Mouse (Mus musculus) liver, embryonic 14.5 days (tissue): Measurements from ENCODE around the gene Gm20547. TPM values are rescaled to one million over a fixed set of nuclear protein-coding genes. Genes with fewer than 3 reads are reported as not detected.

Experiments
- ATAC-seq: fragments of 200-750 bp; cut with Nextera tagmentation; 2 replicates; pipeline ENCODE4 v1.8.0; 2017; ENCODE audit warnings: moderate number of reproducible peaks, mild to moderate bottlenecking, moderate library complexity; ENCODE audit not compliant: insufficient read depth
- DNase-seq, 3 experiments: peaks; one replicate each; pipeline ENCODE4 v3.0.0-alpha.2; 2012 to 2013; ENCODE audit warnings: low read depth in 3 of 3, low spot score in 3 of 3
- H3K27ac ChIP-seq: fragments of 300-500 bp; sonication (generic); 2 replicates; pipeline ENCODE4 v1.5.1; 2014; ENCODE audit warnings: moderate library complexity, mild to moderate bottlenecking, control low read depth, inconsistent platforms
- H3K27me3 ChIP-seq: fragments of 300-500 bp; sonication (generic); 2 replicates; pipeline ENCODE4 v1.6.1; 2014; ENCODE audit warnings: mild to moderate bottlenecking, low read length, moderate library complexity; ENCODE audit not compliant: control insufficient read depth, insufficient read depth
- H3K36me3 ChIP-seq: fragments of 300-500 bp; sonication (generic); replicated peaks from 2 replicates; pipeline ENCODE4 v1.6.1; 2014; ENCODE audit warnings: low read depth; ENCODE audit not compliant: control insufficient read depth, insufficient read depth
- H3K4me1 ChIP-seq, 2 experiments: fragments of 200-500 bp in 1 of 2; fragments of 300-500 bp in 1 of 2; sonication (generic) in 1 of 2; replicated peaks; 2 replicates each; pipeline ENCODE4 v1.6.1; 2012 to 2014; ENCODE audit warnings: antibody characterized with exemption in 1 of 2, inconsistent platforms in 1 of 2, low read length in 1 of 2; ENCODE audit not compliant: control insufficient read depth in 2 of 2, insufficient read depth in 2 of 2
- H3K4me2 ChIP-seq: fragments of 300-500 bp; sonication (generic); 2 replicates; pipeline ENCODE4 v1.6.1; 2014; ENCODE audit warnings: low read depth, mild to moderate bottlenecking, control low read depth, moderate library complexity
- H3K4me3 ChIP-seq, 2 experiments: fragments of 200-500 bp in 1 of 2; fragments of 300-500 bp in 1 of 2; sonication (generic) in 1 of 2; 2 replicates each; pipeline ENCODE4 v1.5.1; 2012 to 2014; ENCODE audit warnings: low read depth in 2 of 2, low read length in 2 of 2, mild to moderate bottlenecking in 2 of 2, control low read depth in 1 of 2, inconsistent platforms in 1 of 2, moderate library complexity in 1 of 2; ENCODE audit not compliant: insufficient read depth in 1 of 2
- H3K9ac ChIP-seq: fragments of 300-500 bp; sonication (generic); replicated peaks from 2 replicates; pipeline ENCODE4 v1.6.1; 2014; ENCODE audit warnings: mild to moderate bottlenecking, control low read depth, moderate library complexity
- H3K9me3 ChIP-seq: fragments of 300-500 bp; sonication (generic); 2 replicates; pipeline ENCODE4 v1.6.1; 2016; ENCODE audit warnings: low read length, mixed read lengths; ENCODE audit not compliant: control insufficient read depth
- CTCF ChIP-seq: IDR thresholded peaks from 2 replicates; pipeline ENCODE4 v1.5.1; 2016; ENCODE audit warnings: antibody characterized with exemption, low read depth, control low read depth
- EP300 ChIP-seq: IDR thresholded peaks from 2 replicates; pipeline ENCODE4 v1.6.1; 2016; ENCODE audit warnings: antibody characterized with exemption, low read depth
- WGBS: fragments of 180-500 bp; shearing (Covaris S2); extraction: QIAGEN DNeasy Blood & Tissue Kit; methylation state at CpG from one replicate; pipeline ENCODE4 v1.1.7; 2014; ENCODE audit not compliant: insufficient replicate concordance; 5-methylcytosine and 5-hydroxymethylcytosine counted together
- polyA plus RNA-seq, 2 experiments: library from polyadenylated mRNA; depleted of rRNA in 1 of 2; stranded (reverse) in 1 of 2; unstranded in 1 of 2; fragments of >200 nt; fragmentation: Nextera tagmentation in 1 of 2; extraction: Ambion mirVana in 1 of 2; gene quantifications; 2 replicates each; pipeline versions ENCODE4 v1.2.1 to v1.2.3; 2012 to 2014

Gm20547 gene
- polyA plus RNA-seq, 2 experiments: 0.02 TPM; not detected in 1

- DNase-seq: no peak
- peaks cover 6 to 13% of the 10 kb centered on the region in 2 experiments for H3K4me1 ChIP-seq
- H3K36me3 ChIP-seq: peaks cover 3% of the 10 kb centered on the region
Observed at GRCm38 (mm10) chr17:34899890-34900243, 18.0 kb upstream of the Gm20547 start.

GRCm38 (mm10) chr17:34899053-34899889, 17.4 kb upstream of the Gm20547 start:
- peaks cover 6 to 13% of the 10 kb centered on the region in 2 experiments for H3K4me1 ChIP-seq
- H3K4me3 ChIP-seq: peak overlapping the region; percentile 64 to 85
- TF ChIP-seq CTCF (no peak; the same call in 1 of the 2 replicates), EP300 (no peak)
- ATAC-seq (no peak), DNase-seq (no peak)
- H3K36me3 ChIP-seq: peaks cover 3% of the 10 kb centered on the region
- H3K27me3 ChIP-seq: no peaks in the 10 kb centered on the region
- peak overlapping the region; percentile 75 for H3K27ac ChIP-seq
- WGBS: under 1% methylated on average over 43 of the region's 45 CpGs
- H3K9me3 ChIP-seq: no peaks in the 10 kb centered on the region
- H3K4me2 ChIP-seq: peak overlapping the region; percentile 97
- peak overlapping the region; percentile 85 for H3K9ac ChIP-seq

More at GRCm38 (mm10) chr17:34899890-34900243, 18.0 kb upstream of the Gm20547 start:
- TF ChIP-seq CTCF (no peak; the same call in 1 of the 2 replicates), EP300 (no peak)
- Histone ChIP-seq H3K4me2 (peak overlapping the region; percentile 97), H3K27me3 (no peaks in the 10 kb centered on the region), H3K9ac (peak overlapping the region; percentile 85), H3K9me3 (no peaks in the 10 kb centered on the region), H3K4me3 (peak overlapping the region; percentile 64 to 85), H3K27ac (peak overlapping the region; percentile 75)
- no peak for ATAC-seq
- 3% methylated on average over 5 of the region's 5 CpGs for WGBS

GRCm38 (mm10) chr17:34898706-34899052, 16.8 kb upstream of the Gm20547 start:
- no peaks in the 10 kb centered on the region for H3K9me3 ChIP-seq
- DNase-seq: no peak
- WGBS: under 1% methylated on average over 24 of the region's 47 CpGs
- no peaks in the 10 kb centered on the region for H3K27me3 ChIP-seq
- H3K4me3 ChIP-seq: peak overlapping the region; percentile 64 to 85
- TF ChIP-seq EP300: no peak
- no peak for TF ChIP-seq CTCF
- H3K9ac ChIP-seq: peak overlapping the region; percentile 85
- H3K4me2 ChIP-seq: peak overlapping the region; percentile 97
- no peak for ATAC-seq
- peaks cover 7 to 15% of the 10 kb centered on the region in 2 experiments for H3K4me1 ChIP-seq
- H3K27ac ChIP-seq: peak overlapping the region; percentile 75
- H3K36me3 ChIP-seq: peaks cover 3% of the 10 kb centered on the region

GRCm38 (mm10) chr17:34898160-34898586, 16.3 kb upstream of the Gm20547 start, which contains the start of the genes C2 and Ehmt2:
C2 (minus strand) TSS chr17:34898265.
Ehmt2 (plus strand) TSS chr17:34898469.
- Histone ChIP-seq H3K36me3 (peaks cover 3% of the 10 kb centered on the region), H3K9me3 (no peaks in the 10 kb centered on the region), H3K4me1 (peaks cover 9 to 19% of the 10 kb centered on the region in 2 experiments), H3K4me3 (peak within 1 kb of the TSS; percentile 64 to 85), H3K27ac (peak within 1 kb of the TSS; percentile 75), H3K4me2 (peak within 1 kb of the TSS; percentile 97), H3K27me3 (no peaks in the 10 kb centered on the region), H3K9ac (peak within 1 kb of the TSS; percentile 85)
- DNase-seq: peak in 2 of 3 experiments; percentile 46 to 55
- 0% methylated on average over 26 of the region's 44 CpGs for WGBS
- ATAC-seq: peak; percentile 46
- no peak for TF ChIP-seq EP300

- 5% methylated on average over 10 of the region's 10 CpGs for WGBS
Observed at GRCm38 (mm10) chr17:34897373-34898159, 15.7 kb upstream of the Gm20547 start.

More at GRCm38 (mm10) chr17:34897373-34898159, 15.7 kb upstream of the Gm20547 start:
- Histone ChIP-seq H3K27me3 (no peaks in the 10 kb centered on the region), H3K4me1 (peaks cover 9 to 22% of the 10 kb centered on the region in 2 experiments), H3K4me2 (peak overlapping the region; percentile 97), H3K27ac (peak overlapping the region; percentile 75), H3K9ac (peak overlapping the region; percentile 85), H3K4me3 (peak overlapping the region; percentile 64 to 85), H3K9me3 (no peaks in the 10 kb centered on the region), H3K36me3 (no peaks in the 10 kb centered on the region; the same call in none of the 2 replicates)
- 0 out of 2 replicates have a peak, but pooled peaks have one; percentile 4 for TF ChIP-seq CTCF
- no peak for TF ChIP-seq EP300
- DNase-seq (no peak), ATAC-seq (no peak)
